Mouse (Mus musculus): ENCODE results near the gene Ptprs. TPM values are rescaled to one million over a fixed set of nuclear protein-coding genes. Genes with fewer than 3 reads are reported as not detected.

Ptprs gene
- total RNA-seq, 1 experiment from 2014 or later: 102 TPM

DNA sequence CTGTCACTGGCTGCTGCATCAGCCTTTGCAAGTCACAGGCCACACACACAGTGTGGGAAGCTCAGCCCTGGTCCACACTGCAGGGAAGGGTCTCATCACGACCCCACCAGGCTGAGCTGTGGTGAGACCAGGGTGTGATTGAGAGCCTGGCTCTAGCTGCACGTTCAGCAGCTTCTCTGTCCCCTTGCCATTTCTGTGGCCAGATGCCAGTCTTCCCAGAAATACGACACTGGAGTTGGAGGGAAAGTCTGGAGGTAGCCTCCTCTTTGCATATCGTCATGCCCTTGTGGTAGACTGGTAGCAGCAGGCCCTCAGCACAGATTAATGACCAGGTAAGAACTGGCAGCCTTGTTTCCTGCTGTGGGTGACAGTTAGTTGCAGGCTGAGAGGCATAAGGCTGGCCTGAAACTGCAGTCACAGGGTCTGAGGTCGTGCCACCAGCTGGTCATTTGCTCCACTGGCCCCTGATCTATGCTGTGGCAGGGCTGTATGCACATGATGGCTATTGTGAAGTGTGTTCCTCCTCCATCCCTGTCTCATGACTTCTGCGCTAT, 96.9 kb downstream of the Ptprs start:
- DNase-seq: no peak

DNA sequence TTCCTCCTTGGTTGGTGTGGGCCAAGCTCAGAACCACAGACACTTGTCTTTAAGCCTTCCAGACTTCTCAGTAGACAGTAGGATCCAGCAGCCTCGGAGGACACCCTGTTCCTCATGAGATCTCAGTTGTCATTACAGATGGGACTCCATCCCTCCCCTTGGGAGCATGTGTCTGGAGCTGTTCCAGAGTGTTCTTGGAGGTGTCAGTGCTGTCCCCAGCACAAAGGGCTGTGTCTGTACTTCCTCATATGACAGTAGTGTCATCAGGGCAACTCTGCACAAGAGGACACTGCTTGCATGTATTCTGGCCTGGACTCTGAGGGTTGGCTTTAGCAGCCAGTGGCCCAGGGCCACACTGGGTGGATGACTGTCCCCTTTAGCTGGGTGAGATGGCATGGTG, 101.4 kb downstream of the Ptprs start:
- DNase-seq: no peak

DNA sequence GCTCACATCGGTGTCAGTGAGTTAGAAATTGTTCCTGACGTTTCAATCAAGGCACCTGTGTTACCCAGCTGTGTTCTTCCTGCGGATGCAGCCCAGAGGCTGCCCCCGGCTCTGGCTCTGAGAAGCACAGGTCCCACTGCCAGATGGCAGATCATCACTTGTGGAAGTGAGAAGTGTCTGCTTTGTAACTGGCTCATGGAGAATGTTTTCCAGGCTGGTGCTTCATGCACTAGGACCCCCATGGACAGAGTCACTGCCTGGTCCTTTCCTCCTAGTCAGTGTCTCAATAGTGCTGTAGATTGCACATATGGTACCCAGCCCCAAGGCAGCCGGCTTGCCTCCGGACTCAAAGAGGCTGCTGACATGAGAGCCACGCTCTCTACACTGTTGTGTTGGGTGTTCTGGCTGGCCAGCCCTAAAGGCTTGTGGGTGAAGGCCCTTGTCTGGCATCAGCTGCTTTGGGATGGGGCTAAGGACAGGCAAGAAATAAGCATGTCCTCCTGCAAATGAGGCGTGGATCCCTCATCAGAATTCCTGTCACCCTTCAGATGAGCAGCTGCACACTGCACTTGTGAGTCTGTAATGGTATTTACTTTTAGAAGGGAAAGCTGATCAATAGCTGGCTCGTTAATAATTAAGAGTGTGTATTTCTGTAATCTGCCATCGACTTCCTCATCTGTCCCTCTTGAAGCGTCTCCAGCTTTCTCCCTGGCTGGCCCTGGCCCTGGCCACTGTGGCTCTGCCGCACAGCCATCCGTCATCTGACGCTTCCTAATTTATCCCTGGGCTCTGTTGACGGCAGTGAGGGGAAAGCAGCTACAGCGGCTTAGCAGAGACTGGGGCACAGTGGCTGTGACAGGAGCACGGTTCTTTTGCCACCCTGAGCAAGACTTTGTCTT, 102.9 kb downstream of the Ptprs start:
- DNase-seq: no peak

DNA sequence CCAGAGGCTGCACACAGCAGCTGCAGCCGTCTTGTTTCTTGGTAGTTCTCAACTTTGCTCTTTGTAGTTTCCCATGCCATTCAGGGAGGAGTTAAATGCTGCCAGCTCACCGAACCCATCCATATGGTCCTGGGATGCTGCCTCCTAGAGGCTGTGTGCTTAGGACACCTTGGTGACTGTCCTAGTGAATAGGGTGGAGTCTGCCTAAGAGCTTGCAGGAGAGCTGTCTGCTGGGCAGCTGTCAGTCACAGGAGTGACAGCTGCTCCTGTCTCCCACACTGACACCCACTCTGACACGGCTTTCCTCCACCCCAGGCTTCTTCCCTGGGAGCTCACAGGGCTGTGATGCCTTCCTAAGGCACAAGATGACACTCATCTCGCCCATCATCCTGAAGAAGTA, 104.2 kb downstream of the Ptprs start:
- no peak for DNase-seq

DNA sequence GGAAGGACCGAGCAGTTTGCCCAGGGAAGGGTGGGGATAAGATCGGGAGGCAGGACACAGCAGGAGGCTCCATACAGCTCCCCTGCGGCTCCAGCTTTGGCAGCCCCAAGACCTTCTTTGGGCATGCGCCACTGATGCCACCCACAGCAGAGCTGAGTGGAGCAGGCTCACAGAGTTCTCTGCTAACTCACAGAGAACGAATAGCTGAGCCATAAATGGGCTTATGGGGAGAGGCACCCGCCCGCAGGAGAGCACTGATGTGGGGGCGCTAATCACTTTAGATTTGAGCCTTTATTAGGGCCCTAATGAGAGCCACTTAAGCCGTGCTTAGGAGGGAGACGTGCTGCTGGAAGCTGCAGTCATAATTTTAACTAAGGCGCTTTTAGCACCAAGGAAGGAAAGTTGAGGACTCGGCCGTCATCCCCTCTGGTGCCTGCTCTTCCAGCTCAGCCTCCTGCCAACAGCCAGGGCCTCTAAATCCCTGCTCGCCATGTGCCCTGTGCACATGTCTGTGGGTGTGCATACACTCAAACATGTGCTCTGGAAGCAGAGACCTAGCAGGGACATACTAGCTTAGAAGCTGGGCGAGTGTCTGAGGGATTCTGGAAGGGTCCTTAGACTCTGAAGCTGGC, 105.1 kb downstream of the Ptprs start:
- DNase-seq: no peak

DNA sequence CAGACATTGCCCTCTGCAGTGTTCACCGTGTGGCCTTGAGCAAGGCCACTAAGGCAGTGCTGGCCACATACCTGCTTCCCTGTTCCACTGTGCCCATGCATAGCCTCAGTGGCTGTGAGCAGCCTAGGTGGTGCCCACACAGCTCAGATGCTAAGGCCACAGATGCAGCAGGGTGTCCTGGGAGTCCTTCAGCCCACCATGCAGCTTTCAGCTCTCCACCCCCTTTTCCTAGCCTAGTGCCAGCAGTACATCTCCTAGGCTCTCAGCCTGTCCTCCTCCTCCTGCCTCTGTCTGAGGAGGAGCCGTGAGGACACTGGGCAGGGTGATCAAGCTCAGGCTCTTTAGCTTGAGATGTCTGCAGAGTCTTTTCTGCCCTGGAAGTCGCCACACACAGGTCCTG, 106.2 kb downstream of the Ptprs start:
- DNase-seq: no peak

DNA sequence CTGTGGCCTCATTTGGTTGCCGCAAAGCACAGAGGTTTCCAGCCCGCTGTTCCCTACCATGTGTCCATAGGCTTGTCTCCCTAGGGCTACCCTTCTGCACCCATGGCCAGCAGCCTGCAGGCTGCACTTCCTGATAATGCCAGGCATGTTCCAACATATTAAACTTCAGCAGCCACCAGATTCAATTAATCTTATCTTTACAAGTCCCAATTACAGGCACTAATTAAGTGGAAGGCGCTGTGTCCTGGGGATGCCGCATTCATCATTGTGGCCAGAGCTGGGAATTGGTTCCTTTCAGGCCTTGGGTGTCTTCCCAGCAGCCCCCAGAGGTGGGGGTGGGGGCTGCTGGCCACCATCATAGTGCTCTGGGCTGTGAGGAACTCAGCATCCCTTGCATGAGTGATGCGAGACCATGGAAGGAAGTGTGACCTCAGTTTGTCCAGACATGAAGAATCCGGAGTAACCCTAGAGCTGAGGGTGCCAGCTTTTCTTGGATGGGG, 107.9 kb downstream of the Ptprs start:
- no peak for DNase-seq

DNA sequence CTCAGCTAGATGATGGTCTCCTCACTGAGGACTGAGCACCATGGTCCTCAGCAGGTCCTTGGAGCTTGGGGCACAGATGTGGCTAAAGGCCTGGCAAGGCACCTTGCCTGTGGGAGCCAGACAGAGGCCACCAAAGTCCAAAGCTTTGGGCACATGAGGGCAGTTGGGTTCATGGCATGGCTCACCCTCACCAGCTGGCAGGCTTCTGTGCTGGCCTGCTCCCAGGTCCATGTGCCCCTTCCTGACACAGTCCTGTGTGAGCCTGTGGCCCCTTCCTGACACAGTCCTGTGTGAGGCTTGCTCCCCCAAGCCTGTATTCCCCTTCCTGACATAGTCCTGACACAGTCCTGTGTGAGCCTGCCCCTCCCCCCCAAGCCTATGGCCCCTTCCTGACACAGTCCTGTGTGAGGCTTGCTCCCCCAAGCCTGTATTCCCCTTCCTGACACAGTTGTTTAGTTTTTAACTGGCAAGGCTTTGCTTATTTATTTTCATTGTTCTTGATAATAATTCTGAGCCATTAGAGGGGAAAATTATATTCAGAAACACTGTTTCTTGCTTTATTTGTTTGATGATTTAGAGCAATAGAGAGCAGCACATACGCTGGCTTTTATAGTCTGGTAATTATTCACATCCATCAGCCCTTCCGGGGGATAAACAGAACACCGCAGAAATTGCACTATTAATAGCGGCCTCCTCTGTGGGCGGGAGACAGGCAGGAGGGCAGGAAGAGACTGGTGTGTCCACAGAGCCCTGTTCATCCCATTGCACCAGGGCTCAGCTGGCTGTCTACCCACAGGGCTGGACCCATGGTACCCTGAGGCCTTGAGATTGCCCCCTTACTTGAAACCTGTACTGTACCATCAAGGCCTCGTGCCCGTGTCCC, 110.3 kb downstream of the Ptprs start:
- DNase-seq: no peak

Small RNA genes within 50 kb of the gene (microRNA-seq; reads per million reads assigned to microRNA genes)
- gene Mir6977: 0 reads per million in 2 experiments

Other genes with a start within 250 kb of the Ptprs start
- gene Fem1a, start 219.7 kb downstream of the Ptprs start, total RNA-seq (2021): 27.1 and 29.5 TPM in 2 replicates
- 18.7 and 20.9 TPM in 2 replicates for gene Ticam1, start 199.7 kb downstream of the Ptprs start, total RNA-seq (2021)
- 76.9 and 106 TPM in 2 replicates for gene Plin3, start 183.6 kb downstream of the Ptprs start, total RNA-seq (2021)
- not detected in 2 replicates for gene Arrdc5, start 176.2 kb downstream of the Ptprs start, total RNA-seq (2021)
- 25.6 and 29.3 TPM in 2 replicates for gene Uhrf1, start 173.2 kb downstream of the Ptprs start, total RNA-seq (2021)
- gene Kdm4b, start 150.4 kb downstream of the Ptprs start, total RNA-seq (2021): 40.1 and 46.2 TPM in 2 replicates
- gene Znrf4, start 35.9 kb upstream of the Ptprs start, total RNA-seq (2021): not detected in 2 replicates
- gene Gm20219, start 77.9 kb upstream of the Ptprs start, total RNA-seq (2021): 0.70 and 1.3 TPM in 2 replicates
- 112 and 141 TPM in 2 replicates for gene Safb2, start 108.1 kb upstream of the Ptprs start, total RNA-seq (2021)
- gene Safb, start 108.3 kb upstream of the Ptprs start, total RNA-seq (2021): 104 and 121 TPM in 2 replicates
- gene 2410015M20Rik, start 133.3 kb upstream of the Ptprs start, total RNA-seq (2021): 450 and 452 TPM in 2 replicates
- gene Rpl36, start 136.9 kb upstream of the Ptprs start, total RNA-seq (2021): 845 and 964 TPM in 2 replicates
- gene Lonp1, start 150.4 kb upstream of the Ptprs start, total RNA-seq (2021): 332 and 338 TPM in 2 replicates
- gene Catsperd, start 151.7 kb upstream of the Ptprs start, total RNA-seq (2021): 1.8 and 2.0 TPM in 2 replicates
- 59.4 and 63.8 TPM in 2 replicates for gene Ranbp3, start 196.8 kb upstream of the Ptprs start, total RNA-seq (2021)
- 382 and 386 TPM in 2 replicates for gene Ndufa11, start 241.3 kb upstream of the Ptprs start, total RNA-seq (2021)
- 22.3 and 23.9 TPM in 2 replicates for gene Vmac, start 241.5 kb upstream of the Ptprs start, total RNA-seq (2021)